Mouse (Mus musculus) heart, adult 2 months (tissue): ENCODE data around the gene Ncapd2. TPM values are rescaled to one million over a fixed set of nuclear protein-coding genes. Genes with fewer than 3 reads are reported as not detected.

Experiments used
- DNase-seq, 2 experiments: peaks; one replicate each; pipeline ENCODE4 v3.0.0; 2021
- H3K27ac ChIP-seq: fragments of 200-600 bp; 2 replicates; pipeline ENCODE4 v1.8.1; 2022
- H3K27me3 ChIP-seq: fragments of 200-500 bp; 2 replicates; pipeline ENCODE4 v1.6.1; 2012; ENCODE audit warnings: mild to moderate bottlenecking, low read length, inconsistent platforms, mixed read lengths; ENCODE audit not compliant: control insufficient read depth, insufficient read depth
- H3K36me3 ChIP-seq: fragments of 200-500 bp; 2 replicates; pipeline ENCODE4 v1.6.1; 2012; ENCODE audit warnings: low read length, inconsistent platforms; ENCODE audit not compliant: control insufficient read depth, insufficient read depth
- H3K4me1 ChIP-seq: fragments of 200-500 bp; 2 replicates; pipeline ENCODE4 v1.6.1; 2011; ENCODE audit warnings: low read length; ENCODE audit not compliant: control insufficient read depth, insufficient read depth
- H3K4me3 ChIP-seq: fragments of 200-600 bp; 2 replicates; pipeline ENCODE4 v1.8.1; 2022
- H3K79me2 ChIP-seq: fragments of 200-500 bp; replicated peaks from 2 replicates; pipeline ENCODE4 v1.6.1; 2012; ENCODE audit warnings: mild to moderate bottlenecking, inconsistent platforms, low read length, moderate library complexity, mixed read lengths; ENCODE audit not compliant: control insufficient read depth, insufficient read depth
- H3K9ac ChIP-seq: fragments of 200-500 bp; 2 replicates; pipeline ENCODE4 v1.6.1; 2012; ENCODE audit warnings: low read depth, mild to moderate bottlenecking, control low read depth, inconsistent platforms, low read length, mixed read lengths
- CTCF ChIP-seq: fragments of 200-600 bp; IDR thresholded peaks from 2 replicates; pipeline ENCODE4 v1.8.1; 2022; ENCODE audit warnings: antibody characterized with exemption, mild to moderate bottlenecking, moderate library complexity
- EP300 ChIP-seq: fragments of 200-500 bp; IDR thresholded peaks from 2 replicates; pipeline ENCODE4 v1.6.1; 2011; ENCODE audit warnings: low read depth, low read length, control low read depth; ENCODE audit not compliant: insufficient read depth
- POLR2A ChIP-seq: fragments of 200-500 bp; IDR thresholded peaks from 2 replicates; pipeline ENCODE4 v1.6.1; 2011; ENCODE audit warnings: mild to moderate bottlenecking, low read depth, low read length, control low read depth; ENCODE audit not compliant: insufficient read depth
- WGBS: fragments of 180-500 bp; shearing (Covaris S2); methylation state at CpG from one replicate; pipeline ENCODE4 v1.1.7; 2018; 5-methylcytosine and 5-hydroxymethylcytosine counted together
- intact Hi-C: fragments of 180-260 bp; cut with DNase I; formaldehyde crosslinking; loops from one replicate; pipeline ENCODE4 v1.15.1; 2025
- polyA plus RNA-seq: library from polyadenylated mRNA; depleted of rRNA; stranded (reverse); fragments of >200 nt; gene quantifications from 2 replicates; pipeline ENCODE4 v1.2.3, GENCODE M21; 2012
- total RNA-seq, 2 experiments: library from RNA; stranded (reverse); gene quantifications; 2 replicates each; pipeline ENCODE4 v1.2.3; 2021

Ncapd2 gene
- total and polyA plus RNA-seq, 3 experiments: 17.6 to 34.0 (median 17.6) TPM

DNA sequence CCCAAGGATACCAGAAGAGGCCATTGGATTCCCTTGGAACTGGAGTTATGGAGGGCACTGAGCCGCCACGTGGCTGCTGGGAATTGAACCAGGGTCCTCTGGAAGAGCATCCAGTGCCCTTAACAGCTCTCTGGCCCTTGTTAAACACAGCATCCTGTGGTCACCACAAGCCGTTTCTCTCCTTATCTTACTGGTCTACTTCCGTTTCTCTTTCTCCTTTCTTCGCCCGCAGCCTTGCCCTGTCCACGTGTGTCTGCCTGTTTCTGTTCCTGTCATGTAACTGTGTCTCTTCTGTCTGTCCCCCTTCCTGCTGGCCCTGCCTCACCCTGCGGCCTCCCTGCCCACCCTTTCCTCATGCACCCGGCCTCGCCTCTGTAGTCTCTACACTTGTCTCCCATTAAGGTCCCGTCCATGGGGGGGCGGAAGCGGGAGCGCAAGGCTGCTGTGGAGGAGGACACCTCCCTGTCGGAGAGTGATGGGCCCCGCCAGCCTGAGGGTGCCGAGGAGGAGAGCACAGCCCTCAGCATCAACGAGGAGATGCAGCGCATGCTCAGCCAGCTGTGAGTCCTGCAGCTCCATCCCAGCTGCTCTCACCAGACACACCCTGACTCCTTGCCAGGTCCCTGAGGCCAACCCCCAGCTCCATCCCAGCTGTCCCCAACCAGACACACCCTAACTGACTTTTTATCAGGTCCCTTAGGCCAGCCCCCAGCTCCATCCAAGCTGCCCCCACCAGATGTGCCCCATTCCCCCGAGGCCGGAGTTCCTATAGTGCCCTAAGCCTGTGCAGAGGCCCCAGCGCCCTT, 39.1 kb downstream of the Ncapd2 start:
- peaks cover 3% of the 10 kb centered on the region; the same call in 1 of the 2 replicates for H3K79me2 ChIP-seq
- peak; percentile 74 to 79 for DNase-seq
- H3K4me3 ChIP-seq: no peak overlapping the region
- peaks cover 22% of the 10 kb centered on the region for H3K4me1 ChIP-seq
- H3K27ac ChIP-seq: peak overlapping the region; percentile 28; the same call in 1 of the 2 replicates
- TF ChIP-seq EP300 (no peak), CTCF (no peak)
- intact Hi-C loops: no loop called here
- H3K36me3 ChIP-seq: peaks cover 3% of the 10 kb centered on the region; the same call in 1 of the 2 replicates
- 0 out of 2 replicates have a peak overlapping the region, but pooled peaks have one; percentile 13 for H3K9ac ChIP-seq
- 66% methylated on average over 22 of the region's 22 CpGs for WGBS
- no peaks in the 10 kb centered on the region for H3K27me3 ChIP-seq

DNA sequence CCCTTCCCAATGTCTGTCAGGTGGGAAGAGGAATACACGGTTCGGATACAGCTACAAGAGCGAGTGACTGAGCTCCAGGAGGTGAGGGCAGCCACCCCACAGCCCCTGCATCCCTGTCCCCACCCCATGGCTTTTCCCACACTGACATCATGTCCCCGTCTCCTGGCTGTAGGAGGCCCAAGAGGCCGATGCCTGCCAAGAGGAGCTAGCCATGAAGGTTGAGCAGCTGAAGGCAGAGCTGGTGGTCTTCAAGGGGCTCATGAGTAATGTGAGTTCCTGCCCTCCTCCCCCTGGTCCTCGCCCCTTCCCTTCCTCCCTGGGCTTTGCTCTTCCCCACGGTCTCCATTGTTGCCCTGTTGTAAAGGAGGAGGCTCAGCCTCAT, 41.9 kb downstream of the Ncapd2 start:
- Histone ChIP-seq H3K9ac (peak overlapping the region; percentile 50), H3K27ac (peak overlapping the region; percentile 89), H3K36me3 (peaks cover 3% of the 10 kb centered on the region; the same call in 1 of the 2 replicates), H3K27me3 (no peaks in the 10 kb centered on the region), H3K4me1 (peaks cover 32% of the 10 kb centered on the region), H3K4me3 (no peak overlapping the region; the same call in 1 of the 2 replicates), H3K79me2 (peaks cover 5% of the 10 kb centered on the region)
- WGBS: 34% methylated on average over 7 of the region's 7 CpGs
- intact Hi-C loops: no loop called here
- DNase-seq: no peak
- TF ChIP-seq CTCF (no peak), POLR2A (no peak), EP300 (no peak)

DNA sequence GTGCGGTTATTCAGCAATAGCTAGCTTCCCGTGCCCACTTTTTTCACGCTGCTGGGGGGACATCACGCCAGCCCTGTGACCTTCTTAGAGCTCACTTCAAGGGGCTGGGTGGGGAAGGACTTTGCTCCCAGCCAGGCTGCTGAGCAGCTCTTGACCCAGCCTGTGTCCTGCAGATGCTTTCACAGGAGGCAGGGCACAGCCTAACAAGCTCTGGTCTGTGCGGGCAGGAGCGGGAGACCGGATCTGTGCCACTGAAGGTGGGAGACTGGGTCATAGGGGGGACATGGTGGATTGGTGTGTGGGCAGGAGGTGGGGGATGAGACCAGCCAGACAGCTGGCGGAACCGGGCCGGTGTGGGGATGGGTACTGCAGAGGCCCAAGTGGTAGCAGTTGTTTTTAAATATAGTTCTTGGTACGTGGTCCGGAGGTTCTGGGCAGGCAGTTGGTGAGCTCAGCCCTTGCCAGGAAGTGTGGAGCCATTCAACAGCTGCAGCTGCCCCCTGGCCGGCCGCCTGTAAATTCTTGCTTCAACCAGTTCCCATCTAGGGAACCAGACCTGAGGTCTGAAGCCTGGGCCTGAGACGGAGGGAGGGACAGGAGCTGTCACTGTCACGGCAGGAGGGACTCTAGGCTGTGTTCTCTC, 42.5 kb downstream of the Ncapd2 start:
- DNase-seq: peak; percentile 70 to 78
- intact Hi-C loops: no loop called here
- H3K4me3 ChIP-seq: peak overlapping the region; percentile 3; the same call in 1 of the 2 replicates
- peaks cover 5% of the 10 kb centered on the region for H3K79me2 ChIP-seq
- peak overlapping the region; percentile 50 for H3K9ac ChIP-seq
- 24% methylated on average over 16 of the region's 16 CpGs for WGBS
- H3K27me3 ChIP-seq: no peaks in the 10 kb centered on the region
- H3K36me3 ChIP-seq: peaks cover 3% of the 10 kb centered on the region; the same call in 1 of the 2 replicates
- TF ChIP-seq POLR2A (0 out of 2 replicates have a peak, but pooled peaks have one; percentile 11), EP300 (no peak)
- H3K27ac ChIP-seq: peak overlapping the region; percentile 89
- peaks cover 32% of the 10 kb centered on the region for H3K4me1 ChIP-seq

DNA sequence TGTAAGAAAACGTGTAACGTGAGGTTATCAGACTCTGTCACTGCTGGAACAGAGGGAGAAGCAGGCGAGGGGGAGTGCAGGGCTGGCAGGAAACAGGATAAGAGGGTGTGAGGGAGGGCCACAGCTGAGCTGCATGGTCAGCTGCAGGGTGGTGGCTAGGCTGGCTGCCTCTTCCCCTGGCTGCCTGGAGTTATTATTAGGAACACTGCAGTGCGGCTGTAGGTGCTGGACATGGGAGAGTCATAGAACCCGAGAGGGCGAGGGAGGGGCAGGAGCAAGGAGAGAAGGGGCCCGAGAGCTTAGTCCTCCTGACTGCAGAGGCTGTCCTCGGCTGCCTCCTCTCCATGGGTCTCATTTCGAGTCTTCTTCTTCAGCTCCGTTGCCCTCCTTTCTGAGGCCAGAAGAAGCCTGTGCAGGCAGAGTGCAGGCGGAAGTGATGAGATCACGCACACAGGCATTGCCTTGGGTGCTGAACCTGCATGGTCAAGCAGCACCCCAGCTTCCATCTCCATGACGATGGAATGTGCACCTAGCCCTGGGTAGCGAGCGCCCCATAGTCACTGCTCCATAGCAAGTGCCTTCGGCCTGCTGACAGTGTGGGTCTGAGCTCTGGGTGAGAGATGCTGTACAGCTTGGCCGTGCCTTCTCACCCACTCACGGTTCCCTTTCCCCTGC, 43.1 kb downstream of the Ncapd2 start:
- WGBS: 8% methylated on average over 18 of the region's 18 CpGs
- H3K4me1 ChIP-seq: peaks cover 32% of the 10 kb centered on the region
- intact Hi-C loops: no loop called here
- H3K27me3 ChIP-seq: no peaks in the 10 kb centered on the region
- H3K4me3 ChIP-seq: peak overlapping the region; percentile 3; the same call in 1 of the 2 replicates
- H3K27ac ChIP-seq: peak overlapping the region; percentile 89
- peak overlapping the region; percentile 28 for H3K9ac ChIP-seq
- peak in 1 of 2 experiments; percentile 84 for DNase-seq
- H3K79me2 ChIP-seq: peaks cover 5% of the 10 kb centered on the region
- peaks cover 3% of the 10 kb centered on the region; the same call in 1 of the 2 replicates for H3K36me3 ChIP-seq
- peak; percentile 82; the same call in 1 of the 2 replicates for TF ChIP-seq EP300
- no peak for TF ChIP-seq CTCF
- TF ChIP-seq POLR2A: peak; percentile 50; the same call in 1 of the 2 replicates

DNA sequence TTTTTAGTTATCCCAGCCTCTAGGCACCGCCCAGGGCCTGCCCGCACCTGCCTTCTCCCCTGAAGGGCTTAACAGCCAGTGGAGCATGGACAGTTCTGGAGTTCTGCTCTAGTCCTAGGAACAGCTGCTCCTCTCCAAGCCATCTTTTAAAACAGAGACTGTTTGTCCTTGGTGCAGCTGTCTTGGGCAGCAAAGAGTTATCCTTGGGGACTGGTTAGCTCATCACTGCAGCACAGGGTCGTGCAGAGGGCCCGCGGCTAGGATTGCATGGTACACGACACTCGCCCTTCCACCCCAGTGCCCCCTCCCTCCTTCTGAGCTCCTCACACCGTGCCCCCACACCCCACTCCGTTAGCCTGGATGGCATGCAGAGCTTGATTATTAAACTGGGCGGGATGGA, 44.2 kb downstream of the Ncapd2 start:
- Histone ChIP-seq H3K79me2 (peaks cover 2% of the 10 kb centered on the region), H3K4me3 (peak overlapping the region; percentile 95), H3K4me1 (peaks cover 32% of the 10 kb centered on the region), H3K27ac (peak overlapping the region; percentile 89), H3K36me3 (peaks cover 3% of the 10 kb centered on the region; the same call in 1 of the 2 replicates), H3K27me3 (no peaks in the 10 kb centered on the region), H3K9ac (peak overlapping the region; percentile 40)
- intact Hi-C loops: loop anchor here (2.0 kb wide), 1 partner anchor 13 kb away; no protein-coding TSS in a partner anchor
- 38% methylated on average over 10 of the region's 10 CpGs for WGBS
- no peak for DNase-seq
- TF ChIP-seq CTCF: no peak
